Mouse (Mus musculus) embryo, embryonic 10.5 days (tissue): ENCODE data around the gene Ntm.

ENCODE experiments used
- DNase-seq: peaks from one replicate; pipeline ENCODE4 v3.0.0-alpha.2; 2015; ENCODE audit warnings: low spot score

The Ntm gene

GRCm38 (mm10) chr9:29236752-29237151 lies 726.2 kb downstream of the Ntm start:
- DNase-seq, result no peak

- DNase-seq, result no peak
Observed at GRCm38 (mm10) chr9:29227747-29228146, 735.2 kb downstream of the Ntm start.

GRCm38 (mm10) chr9:29222915-29223545 lies 739.9 kb downstream of the Ntm start:
- no peak for DNase-seq

GRCm38 (mm10) chr9:29220941-29221615 lies 741.9 kb downstream of the Ntm start:
- no peak for DNase-seq

GRCm38 (mm10) chr9:29220493-29220892 lies 742.4 kb downstream of the Ntm start:
- DNase-seq, result peak; percentile 19

- no peak for DNase-seq
Observed at GRCm38 (mm10) chr9:29217951-29218350, 745.0 kb downstream of the Ntm start.

GRCm38 (mm10) chr9:29216528-29216927 lies 746.4 kb downstream of the Ntm start:
- no peak for DNase-seq

GRCm38 (mm10) chr9:29215796-29216195 lies 747.1 kb downstream of the Ntm start:
- no peak for DNase-seq

- DNase-seq, result no peak
Observed at GRCm38 (mm10) chr9:29215241-29215640, 747.7 kb downstream of the Ntm start.

- no peak for DNase-seq
Observed at GRCm38 (mm10) chr9:29209243-29209642, 753.7 kb downstream of the Ntm start.

GRCm38 (mm10) chr9:29208142-29208541 lies 754.8 kb downstream of the Ntm start:
- DNase-seq, result no peak

GRCm38 (mm10) chr9:29205680-29206079 lies 757.3 kb downstream of the Ntm start:
- DNase-seq, result no peak

- DNase-seq, result no peak
Observed at GRCm38 (mm10) chr9:29202196-29202595, 760.7 kb downstream of the Ntm start.

- DNase-seq, result peak; percentile 68
Observed at GRCm38 (mm10) chr9:29201163-29202053, 761.5 kb downstream of the Ntm start.

- DNase-seq, result no peak
Observed at GRCm38 (mm10) chr9:29197046-29197445, 765.9 kb downstream of the Ntm start.

- no peak for DNase-seq
Observed at GRCm38 (mm10) chr9:29194265-29194664, 768.7 kb downstream of the Ntm start.

- DNase-seq, result no peak
Observed at GRCm38 (mm10) chr9:29183011-29183410, 779.9 kb downstream of the Ntm start.

- no peak for DNase-seq
Observed at GRCm38 (mm10) chr9:29181661-29182060, 781.3 kb downstream of the Ntm start.

- no peak for DNase-seq
Observed at GRCm38 (mm10) chr9:29165731-29166130, 797.2 kb downstream of the Ntm start.

GRCm38 (mm10) chr9:29161059-29161642 lies 801.8 kb downstream of the Ntm start:
- DNase-seq, result no peak

GRCm38 (mm10) chr9:29145901-29146300 lies 817.0 kb downstream of the Ntm start:
- peak; percentile 87 for DNase-seq

- DNase-seq, result peak; percentile 26
Observed at GRCm38 (mm10) chr9:29136039-29136438, 826.9 kb downstream of the Ntm start.
